Mouse (Mus musculus): ENCODE measurements around the gene Gm49322.

Gene Gm49322

DNA sequence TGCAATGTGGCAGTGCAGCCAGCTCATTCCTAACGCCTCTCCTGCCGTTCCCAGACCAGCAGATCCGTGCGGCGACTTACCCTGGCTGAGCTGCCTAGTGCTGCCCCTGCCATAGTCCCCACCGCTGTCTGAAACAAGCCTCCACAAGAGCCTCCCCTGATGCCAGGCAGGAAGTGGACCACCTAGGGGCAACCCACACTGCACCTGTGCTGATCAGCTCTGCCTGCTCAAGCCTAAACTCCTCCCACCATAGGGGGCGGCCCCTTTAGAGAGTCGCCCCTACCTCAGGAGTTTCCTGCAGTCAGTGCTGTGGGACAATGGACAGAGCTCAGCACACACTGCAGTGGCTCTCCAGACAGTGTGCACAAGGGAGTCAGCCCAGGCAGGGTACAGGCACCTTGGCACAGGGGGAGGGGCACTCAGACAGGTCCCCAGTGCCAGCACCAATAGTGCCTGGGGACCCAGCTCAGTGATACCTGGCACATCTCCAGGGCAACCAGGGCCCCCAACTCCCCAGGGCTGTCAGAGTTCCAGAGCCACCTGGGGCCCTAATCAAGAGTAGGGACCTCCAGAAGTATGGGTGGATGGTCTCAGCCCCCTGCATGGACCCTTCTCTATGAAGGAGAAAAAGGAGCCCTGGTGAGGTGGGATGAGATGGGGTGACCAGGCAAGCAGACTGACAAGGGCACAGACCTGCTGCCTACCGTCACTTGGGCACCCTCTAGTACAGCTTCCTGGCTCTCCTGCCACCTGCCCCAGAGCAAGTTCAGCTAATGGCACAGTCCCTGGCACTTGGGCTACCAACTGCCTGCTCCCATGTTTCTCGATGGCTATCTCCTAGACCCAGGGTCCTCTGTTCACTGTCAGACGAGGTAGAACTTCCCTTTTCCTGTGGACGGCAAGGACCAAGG, 20.9 kb upstream of the Gm49322 start:
- peak; percentile 72 for DNase-seq

DNA sequence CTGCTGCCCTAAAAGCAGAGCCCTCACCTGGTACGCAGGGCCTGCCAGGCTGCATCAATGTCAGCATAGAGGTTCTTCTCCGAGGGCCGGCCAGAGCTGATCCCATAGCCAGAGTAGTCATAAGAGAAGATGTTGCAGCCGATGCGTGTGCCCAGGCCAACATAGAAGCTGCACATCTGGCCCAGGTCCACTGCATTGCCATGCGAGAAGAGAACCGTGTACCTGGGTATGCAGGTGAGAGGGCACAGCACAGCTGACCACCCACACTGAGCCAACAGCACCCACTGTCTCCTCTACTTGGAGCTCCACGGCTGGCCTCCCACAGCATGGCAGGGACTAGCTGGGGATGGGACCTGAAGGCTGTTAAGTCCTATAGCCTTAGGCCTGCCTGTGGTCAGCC, 20.2 kb upstream of the Gm49322 start:
- peak; percentile 19 for DNase-seq

DNA sequence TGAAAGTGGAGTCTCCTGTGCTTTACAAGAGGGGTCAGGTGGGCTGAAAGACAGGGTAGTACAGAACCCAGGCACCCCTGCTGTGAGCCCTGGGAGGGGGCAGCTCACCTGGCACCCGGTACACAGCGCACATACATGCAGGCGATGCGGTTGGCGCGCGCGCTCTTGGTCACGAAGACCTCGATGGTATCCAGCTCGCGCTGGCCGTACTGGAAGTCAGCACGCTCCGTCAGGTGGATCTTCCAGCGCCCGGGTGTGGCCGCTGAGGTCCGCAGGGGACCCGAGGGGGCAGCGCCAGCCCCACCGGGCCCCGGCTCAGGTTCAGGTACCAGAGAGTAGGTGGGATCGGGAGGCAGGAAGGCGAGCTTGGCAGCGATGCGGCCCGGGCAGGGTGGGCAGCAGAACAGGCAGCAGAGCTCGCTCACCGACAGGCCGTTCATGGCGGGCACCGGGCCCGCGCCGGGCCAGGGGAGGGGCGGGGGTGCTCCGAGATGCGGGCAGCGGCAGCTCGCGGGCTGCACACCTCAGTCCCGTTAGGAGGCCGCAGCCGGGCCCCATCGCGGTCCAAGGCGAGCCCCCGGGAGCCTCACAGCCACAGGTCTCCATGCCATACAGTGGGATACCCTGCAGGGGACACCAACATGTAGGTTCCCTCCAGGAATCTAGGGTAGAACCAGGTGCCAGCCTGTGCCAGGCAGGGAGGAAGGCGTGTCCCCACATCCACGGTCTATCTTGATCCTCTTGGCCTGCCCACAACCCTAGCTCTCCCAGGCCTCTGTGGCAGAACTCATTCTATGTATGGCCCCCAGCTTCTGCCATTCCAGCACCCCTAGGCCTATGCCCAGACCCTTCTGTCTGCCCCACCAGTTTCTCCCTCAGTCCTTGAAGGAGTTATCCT, 19.2 kb upstream of the Gm49322 start:
- peak; percentile 31 for DNase-seq

DNA sequence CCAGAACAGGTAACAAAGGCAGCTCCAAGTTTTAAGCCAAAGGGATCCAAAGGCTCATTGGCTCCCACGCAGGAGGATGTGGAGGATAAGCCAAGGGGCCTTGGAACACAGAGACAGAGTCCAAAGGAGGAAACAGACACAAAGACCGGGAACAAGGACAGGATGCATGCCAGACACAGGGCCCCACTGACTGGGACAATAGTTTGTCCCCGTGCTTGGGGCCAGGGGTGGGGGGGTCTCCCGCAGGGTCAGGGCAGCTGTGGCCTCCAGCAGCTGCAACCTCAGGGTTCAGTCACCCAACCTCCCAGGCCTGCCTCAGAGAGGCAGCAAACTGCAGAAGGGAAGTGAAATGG, 18.5 kb upstream of the Gm49322 start:
- DNase-seq = peak; percentile 13

DNA sequence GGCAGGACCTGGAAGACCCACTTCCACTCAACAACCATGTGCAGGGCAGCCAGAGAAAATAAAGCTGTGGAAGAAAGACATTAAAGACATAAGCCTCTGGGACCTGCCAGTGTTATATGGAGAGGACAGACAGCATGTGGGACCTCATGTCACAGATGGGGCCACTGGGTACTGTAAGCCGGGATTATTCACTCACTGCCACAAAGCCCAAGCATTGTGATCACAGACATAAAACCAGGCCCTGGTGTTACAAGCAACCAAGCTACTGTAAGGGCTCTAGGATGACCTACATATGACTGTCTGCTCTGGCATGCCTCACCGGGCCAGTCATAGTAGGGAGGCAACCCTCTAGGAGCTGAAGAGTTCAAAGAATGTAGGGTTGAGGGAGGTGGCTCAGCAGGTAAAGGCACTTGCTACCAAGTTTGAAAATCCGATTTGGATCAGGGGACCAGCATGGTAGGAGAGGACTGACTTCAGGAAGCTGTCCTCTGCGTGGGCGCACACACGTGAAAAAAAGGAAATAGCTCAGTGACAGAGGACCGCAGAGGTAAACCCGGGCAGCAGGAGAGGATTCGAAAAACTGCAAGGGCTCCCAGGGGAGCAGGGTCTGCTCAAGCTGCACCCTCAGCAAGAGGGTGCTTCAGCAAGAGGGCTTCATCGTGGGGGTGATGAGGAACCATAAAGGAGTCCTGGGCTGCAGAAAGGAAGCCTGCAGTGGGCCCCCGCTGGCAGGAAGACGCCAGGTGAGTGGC, 16.5 kb upstream of the Gm49322 start:
- DNase-seq = peak; percentile 55

DNA sequence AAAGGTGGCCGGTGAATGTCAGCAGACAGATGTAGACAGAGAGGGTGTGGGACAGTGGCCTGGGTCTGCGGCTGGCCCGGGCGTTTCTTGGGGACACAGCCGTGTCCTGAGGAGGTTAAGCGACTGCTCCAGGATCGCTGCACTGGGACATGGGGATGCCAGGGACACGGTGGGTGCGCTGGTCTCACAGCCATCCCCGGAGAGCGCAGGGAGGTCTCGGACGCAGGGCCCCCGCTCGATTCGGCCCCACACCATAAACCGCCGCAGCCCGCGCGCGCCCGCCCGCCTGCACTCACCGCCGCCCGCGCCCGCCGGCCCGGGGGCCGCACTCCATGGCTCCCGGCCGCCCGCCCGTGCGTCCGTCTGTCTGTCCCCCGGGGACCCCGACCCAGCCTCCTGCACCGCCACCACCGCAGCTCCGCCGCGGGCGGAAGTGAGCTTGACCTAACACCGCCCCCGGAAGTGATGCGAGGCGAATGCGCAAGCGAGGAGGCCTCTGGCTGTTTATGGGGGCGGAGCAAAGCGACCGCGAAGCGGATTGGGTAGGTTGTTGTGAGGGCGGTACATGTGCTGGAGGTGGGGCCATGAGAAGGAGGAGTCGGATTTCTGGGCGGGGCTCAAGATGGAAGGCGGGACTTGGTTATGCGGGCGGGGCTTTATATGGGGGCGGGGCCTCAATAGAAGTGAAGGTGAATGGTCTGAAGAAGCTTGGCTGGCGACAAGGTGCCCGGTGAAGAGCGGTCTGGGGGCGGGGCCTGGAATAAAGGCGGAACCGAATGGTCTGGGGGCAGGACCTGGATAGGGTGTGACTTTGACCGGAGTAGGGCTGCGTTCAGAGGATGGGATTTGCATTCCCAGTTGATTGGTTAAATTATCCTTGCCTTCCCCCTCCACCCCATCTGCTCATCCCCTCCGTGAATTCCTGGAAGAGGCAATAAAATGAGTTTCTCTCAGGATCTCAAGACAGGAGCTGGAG, 15.7 kb upstream of the Gm49322 start, which contains the start of gene Abhd17a:
TSS of gene Abhd17a (minus strand) at position 463 of the 976 bp plus-strand sequence.
- DNase-seq = peak; percentile 96

DNA sequence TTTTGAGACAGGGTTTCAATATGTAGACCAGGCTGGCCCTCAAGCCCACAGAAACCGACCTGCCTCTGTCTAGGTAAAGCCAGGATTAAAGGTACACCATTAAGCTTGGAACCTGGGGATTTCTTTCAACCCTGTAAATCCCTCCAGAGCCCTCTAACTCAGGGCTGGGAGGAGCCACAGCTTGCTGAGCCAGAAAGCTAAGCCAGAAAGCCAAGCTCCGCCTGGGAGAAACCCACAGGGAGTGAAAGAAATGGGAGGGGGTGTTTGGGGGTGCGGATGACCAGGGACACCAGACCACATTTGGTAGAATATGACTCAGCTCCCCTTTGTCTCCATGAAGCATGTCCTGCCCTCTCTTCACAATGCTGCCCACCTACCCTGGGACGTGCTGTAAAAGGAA, 9.5 kb upstream of the Gm49322 start:
- DNase-seq = no peak

DNA sequence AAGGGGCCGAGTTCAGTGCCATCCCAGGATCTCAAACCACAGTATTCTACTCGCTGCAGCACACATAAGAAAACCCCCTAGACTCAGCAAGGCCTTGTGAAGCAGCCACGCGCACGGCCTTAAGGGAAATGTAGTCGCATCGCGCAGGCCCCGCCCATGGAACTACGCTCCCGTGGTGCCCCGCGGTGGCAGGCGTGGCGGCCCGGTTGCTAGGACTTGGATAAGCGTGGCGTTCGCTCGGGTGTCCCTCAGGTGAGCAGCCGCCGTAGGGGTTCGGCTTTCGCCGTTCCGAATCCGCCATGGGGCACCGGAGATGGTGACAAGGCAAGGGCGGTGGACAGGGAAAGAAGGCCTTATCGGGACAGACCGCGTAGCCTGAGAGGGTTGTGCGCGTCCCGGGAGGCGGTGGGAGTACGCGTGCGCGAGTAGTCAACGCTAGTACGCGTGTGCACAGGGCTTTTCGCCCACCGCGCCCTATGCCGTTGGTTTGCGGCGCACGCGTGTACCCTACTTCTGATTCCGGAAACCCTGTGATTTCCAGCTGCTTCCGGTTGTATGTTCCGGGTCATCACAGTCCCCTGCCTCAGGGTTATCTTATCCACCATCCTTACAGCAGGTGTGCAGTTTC, 3.0 kb upstream of the Gm49322 start, which contains the start of the genes Scamp4 and Adat3:
TSS of gene Scamp4 (plus strand) at position 175 of the 628 bp plus-strand sequence.
TSS of gene Adat3 (plus strand) at position 183 of the 628 bp plus-strand sequence.
- DNase-seq = peak; percentile 96

DNA sequence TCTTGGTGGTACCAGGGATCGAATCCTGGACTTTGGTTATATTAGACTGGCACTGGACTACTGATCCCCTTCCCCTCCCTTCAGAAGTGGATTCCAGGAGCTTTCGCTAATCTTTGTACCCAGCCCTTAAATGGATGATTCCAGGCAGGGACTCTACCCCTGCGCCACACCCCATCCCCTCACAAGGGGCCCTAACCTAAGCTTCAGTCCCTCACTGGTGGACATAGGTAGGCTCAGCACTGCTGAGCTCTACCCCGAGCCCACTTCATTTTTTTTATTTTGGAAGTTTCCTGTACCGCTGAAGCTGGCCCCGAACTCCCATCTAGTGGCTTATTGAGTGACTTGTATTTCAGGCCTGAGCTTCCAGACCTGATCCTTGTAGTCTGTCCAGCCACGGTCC, 2.5 kb upstream of the Gm49322 start:
- DNase-seq = no peak

DNA sequence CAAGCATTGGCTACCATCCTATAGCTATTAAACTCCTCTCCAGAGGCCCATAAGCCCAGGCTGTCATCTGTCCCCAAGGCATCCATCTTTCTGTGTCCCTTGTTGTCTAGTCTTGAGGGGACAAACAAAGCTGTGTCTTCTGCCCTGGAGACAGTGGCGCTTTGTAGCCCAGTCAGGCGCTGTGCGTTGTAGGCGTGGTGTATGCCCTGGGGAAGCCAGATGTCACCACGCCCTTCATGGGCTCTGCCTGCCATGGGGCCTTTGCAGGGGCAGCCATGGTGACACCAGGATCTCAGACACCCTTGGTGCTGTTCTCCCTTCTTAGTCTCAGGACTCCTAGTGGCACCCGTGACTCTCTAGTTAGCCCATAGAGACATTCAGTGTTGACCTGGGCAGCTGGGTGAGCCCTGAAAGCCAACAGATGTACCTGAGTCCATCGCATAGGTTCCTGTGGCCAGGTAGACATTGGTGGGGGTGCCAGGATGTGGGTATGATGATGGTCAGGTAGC, 1.8 kb upstream of the Gm49322 start:
- peak; percentile 50 for DNase-seq

DNA sequence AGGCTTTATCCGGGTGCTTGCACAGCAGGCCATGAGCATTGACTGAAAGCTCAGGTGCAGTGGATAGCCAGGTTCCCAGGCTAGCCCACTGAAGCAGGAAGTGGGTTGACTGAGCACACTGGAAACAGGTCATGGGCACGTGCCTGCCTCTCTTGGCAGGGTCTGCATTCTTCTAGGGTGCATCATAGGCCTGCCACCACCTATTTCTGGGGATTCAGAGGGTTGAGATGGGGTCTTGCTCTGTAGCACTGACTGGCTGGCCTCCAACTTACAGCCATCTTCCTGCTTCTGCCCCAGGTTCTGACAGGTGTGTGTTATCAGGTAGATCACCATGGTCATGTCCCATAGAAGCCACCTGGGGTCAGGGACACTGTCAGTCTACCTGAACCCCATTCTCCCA, 833 bp upstream of the Gm49322 start:
- peak; percentile 16 for DNase-seq

DNA sequence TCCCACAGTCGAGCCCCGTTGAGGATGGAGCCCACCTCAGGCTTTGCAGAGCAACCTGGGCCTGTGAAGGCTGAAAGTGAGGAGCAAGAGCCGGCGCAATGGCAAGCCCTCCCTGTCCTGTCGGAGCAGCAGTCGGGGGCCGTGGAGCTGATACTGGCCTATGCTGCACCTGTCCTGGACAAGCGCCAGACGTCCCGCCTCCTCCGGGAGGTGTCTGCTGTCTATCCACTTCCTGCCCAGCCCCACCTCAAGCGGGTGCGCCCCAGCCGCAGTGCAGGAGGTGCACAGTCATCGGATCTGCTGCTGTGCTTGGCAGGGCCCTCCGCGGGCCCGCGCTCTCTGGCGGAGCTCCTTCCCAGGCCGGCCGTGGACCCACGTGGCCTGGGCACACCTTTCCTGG, 485 bp downstream of the Gm49322 start:
- DNase-seq = peak; percentile 67

DNA sequence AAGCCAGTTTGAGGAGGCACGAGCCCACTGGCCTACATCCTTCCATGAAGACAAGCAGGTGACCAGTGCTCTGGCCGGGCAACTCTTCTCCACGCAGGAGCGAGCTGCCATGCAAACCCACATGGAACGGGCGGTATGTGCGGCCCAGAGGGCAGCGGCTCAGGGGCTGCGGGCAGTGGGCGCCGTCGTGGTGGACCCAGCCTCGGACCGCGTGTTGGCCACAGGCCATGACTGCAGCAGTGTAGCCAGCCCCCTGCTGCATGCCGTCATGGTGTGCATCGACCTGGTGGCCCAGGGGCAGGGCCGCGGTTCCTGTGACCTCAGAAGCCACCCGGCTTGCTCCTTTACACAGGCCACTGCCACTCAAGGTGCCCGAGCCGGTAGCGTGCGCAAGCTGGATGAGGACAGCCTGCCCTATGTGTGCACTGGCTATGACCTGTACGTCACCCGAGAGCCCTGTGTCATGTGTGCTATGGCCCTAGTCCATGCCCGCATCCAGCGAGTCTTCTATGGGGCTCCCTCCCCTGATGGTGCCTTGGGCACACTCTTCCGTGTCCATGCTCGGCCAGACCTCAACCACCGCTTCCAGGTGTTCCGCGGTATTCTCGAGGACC, 1.0 kb downstream of the Gm49322 start:
- no peak for DNase-seq

DNA sequence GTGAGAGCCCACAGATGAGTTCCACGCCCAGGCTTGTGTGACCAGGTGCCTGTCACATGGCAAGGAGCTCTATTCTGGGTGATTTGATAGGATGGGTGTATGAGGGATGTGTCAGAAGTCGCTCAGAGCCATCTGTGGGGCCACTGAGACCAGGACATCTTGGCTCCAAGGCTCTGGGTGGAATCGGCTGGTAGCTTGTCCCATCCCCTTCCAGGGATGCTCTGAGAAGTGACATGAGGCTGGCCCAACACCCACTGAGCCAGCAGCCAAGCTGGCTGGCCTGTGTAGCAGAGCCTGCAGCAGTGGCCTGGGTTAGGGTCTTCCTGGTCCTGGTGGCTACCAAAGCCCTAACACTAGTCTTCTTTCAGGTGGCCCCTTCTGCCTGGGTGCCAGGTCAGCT, 2.6 kb downstream of the Gm49322 start:
- no peak for DNase-seq

DNA sequence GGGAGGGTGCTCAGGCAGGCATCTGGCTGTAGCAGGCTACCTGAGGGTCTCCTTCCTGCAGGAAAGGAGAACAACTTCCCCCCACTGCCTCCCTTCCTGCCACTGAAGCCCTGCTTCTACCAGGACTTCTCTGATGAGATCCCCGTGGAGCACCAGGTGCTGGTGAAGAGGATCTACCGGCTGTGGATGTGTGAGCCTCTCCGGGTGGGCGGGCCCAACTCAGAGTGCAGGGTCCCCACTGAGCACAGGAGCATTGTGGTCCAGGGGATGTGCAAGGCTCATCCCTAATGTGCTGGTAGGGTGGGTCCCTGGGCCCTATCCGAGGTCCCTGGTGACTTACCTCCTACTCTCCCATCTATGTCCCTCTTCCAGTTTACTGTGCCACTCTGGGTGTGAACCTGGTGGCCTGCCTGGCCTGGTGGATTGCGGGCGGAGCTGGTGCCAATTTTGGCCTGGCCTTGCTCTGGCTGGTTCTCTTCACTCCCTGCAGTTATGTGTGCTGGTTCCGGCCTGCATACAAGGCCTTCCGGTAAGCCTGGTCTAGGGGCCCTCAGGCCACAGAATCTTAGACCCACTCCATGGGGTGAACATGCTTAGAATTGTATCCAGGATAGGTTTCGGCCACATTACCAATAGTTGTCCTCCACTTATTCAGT, 3.6 kb downstream of the Gm49322 start:
- no peak for DNase-seq

DNA sequence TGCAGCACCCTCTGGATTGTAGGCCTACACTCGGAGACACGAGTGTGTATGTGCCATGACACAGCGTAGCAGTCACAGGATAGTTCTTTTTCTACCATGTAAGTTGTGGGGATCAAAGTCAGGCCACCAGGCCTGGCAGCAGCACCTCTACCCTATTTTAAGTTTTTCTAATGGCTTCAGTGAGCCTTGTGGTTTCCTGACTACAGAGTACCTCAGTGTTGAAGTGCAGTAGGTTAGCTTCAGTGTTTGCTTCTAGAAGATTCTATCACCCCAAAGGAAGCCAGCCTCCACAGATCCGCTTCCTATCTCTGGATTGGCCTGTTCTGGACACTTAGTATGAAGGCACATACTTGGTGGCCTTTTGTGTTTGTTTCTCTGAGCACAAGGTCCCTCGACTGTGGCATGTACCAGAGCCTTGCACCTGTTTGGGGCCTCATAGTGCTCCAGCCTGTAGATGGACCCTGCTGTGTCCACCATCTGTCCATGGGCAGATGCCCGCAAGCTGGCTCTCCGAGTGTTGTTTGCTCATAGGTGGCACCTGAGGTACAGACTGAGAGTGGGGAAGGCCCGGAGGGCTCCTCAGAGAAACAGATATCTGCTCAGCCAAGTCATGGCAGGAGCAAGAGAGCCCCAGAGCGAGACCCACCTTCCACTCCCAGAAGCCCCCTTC, 4.4 kb downstream of the Gm49322 start:
- DNase-seq = no peak

DNA sequence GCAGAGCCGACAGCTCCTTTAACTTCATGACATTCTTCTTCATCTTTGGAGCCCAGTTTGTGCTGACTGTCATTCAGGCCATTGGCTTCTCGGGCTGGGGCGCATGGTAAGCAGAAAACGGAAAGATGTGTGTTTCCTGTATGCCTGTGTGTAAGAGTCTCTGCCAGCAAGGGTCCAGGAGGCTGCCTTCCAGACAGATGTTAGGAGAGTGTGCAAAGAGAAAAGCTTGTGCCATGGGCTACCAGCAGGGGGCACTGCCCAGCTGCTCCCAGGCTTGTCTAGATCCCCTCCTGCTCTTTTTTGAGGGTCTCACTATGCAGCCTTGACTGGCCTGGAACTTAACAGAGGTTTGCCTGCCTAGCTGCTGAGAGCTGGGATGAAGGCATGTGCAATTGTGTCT, 5.2 kb downstream of the Gm49322 start:
- DNase-seq = peak; percentile 90

DNA sequence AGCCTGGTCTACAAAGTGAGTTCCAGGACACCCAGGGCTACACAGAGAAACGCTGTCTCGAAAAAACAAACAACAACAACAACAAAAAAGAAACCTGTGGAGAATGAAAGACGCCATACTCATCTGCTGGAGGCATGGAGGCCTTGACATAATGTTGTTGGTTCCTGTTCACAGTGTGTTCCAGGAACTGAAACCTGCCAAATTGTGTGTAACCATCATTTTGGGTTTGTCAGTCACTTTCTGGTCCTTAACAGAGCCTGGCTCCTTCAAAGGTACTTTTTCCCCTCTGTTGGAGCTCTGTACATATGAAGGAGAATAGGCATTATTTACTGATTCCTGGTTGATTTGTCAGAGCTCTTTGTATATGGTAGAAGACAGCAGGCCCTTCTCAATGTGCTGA, 6.1 kb downstream of the Gm49322 start:
- no peak for DNase-seq

DNA sequence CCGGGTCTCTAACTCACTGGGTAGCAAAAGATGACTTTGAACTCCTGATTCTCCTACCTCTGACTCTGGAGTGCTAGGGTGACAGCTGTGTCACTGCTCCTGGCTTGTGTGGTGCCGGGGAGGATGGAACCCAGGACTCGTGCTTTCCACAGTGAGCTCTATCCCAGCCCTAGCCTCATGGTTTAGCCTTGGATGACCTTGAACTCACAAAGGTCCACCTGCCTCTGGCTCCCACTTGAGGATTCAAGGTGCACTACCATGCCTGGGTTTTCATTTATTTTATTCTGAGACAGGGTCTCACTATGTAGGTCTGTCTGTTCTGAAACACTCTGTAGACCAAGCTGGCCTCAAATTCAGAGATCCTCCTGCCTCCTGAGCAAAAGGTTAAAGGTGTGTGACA, 8.0 kb downstream of the Gm49322 start:
- DNase-seq = no peak
